Mouse (Mus musculus) E14TG2a.4 (cell line): ENCODE measurements around the gene Jak2.

ENCODE experiments used
- H3K27me3 ChIP-seq: 2 replicates; pipeline ENCODE4 v1.6.1; 2014; ENCODE audit warnings: low read length, control low read depth; ENCODE audit not compliant: insufficient read depth
- H3K36me3 ChIP-seq: 2 replicates; pipeline ENCODE4 v1.6.1; 2014; ENCODE audit warnings: low read length, control low read depth; ENCODE audit not compliant: insufficient read depth
- H3K4me1 ChIP-seq: replicated peaks from 2 replicates; pipeline ENCODE4 v1.6.1; 2014; ENCODE audit warnings: low read depth, low read length, control low read depth
- H3K4me3 ChIP-seq: replicated peaks from 2 replicates; pipeline ENCODE4 v1.5.1; 2014; ENCODE audit warnings: mild to moderate bottlenecking, low read length
- H3K9me3 ChIP-seq: 2 replicates; pipeline ENCODE4 v1.6.1; 2014; ENCODE audit warnings: low read length, control low read depth
- CTCF ChIP-seq: conservative IDR thresholded peaks from 2 replicates; pipeline ENCODE4 v1.5.1; 2014; ENCODE audit warnings: low read length
- NANOG ChIP-seq: IDR thresholded peaks from 2 replicates; pipeline ENCODE4 v1.6.1; 2014; ENCODE audit warnings: borderline replicate concordance, low read length, mixed read lengths
- POU5F1 ChIP-seq: IDR thresholded peaks from 2 replicates; pipeline ENCODE4 v1.6.1; 2014; ENCODE audit warnings: low read length, borderline replicate concordance

The Jak2 gene

DNA sequence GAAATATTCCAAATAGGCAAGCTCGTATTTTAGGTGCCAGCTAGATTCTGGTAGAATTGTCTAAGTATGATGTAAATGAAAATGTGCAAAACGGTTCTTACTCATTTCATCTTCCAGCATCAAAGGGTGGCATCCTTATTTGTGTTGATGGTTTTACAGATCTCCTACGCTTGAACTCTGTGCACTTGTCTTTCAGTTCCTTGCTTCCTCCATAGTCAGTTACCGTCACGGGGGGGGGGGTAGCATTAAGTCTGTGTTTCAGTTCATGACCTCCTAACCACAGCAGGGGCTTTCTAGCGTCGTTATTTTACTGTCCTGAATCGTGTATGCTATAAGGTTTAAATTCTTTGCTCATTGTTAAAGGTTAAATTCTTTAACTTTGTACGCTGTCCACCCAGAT, 10.0 kb downstream of the Jak2 start:
- Histone ChIP-seq H3K27me3 (no peaks in the 10 kb centered on the region), H3K9me3 (no peaks in the 10 kb centered on the region), H3K4me3 (no peak overlapping the region), H3K36me3 (no peaks in the 10 kb centered on the region), H3K4me1 (peaks cover 13% of the 10 kb centered on the region)
- TF ChIP-seq NANOG = no peak
- TF ChIP-seq CTCF = no peak
- no peak for TF ChIP-seq POU5F1

GRCm38 (mm10) chr19:29263492-29263891, 11.9 kb downstream of the Jak2 start:
- peaks cover 23% of the 10 kb centered on the region for H3K4me1 ChIP-seq
- no peaks in the 10 kb centered on the region for H3K9me3 ChIP-seq
- TF ChIP-seq POU5F1 = no peak
- TF ChIP-seq NANOG = no peak
- TF ChIP-seq CTCF = no peak
- no peak overlapping the region for H3K4me3 ChIP-seq
- no peaks in the 10 kb centered on the region for H3K36me3 ChIP-seq
- no peaks in the 10 kb centered on the region for H3K27me3 ChIP-seq

GRCm38 (mm10) chr19:29265538-29265937, 13.9 kb downstream of the Jak2 start:
- Histone ChIP-seq H3K27me3 (no peaks in the 10 kb centered on the region), H3K9me3 (no peaks in the 10 kb centered on the region), H3K4me1 (peaks cover 29% of the 10 kb centered on the region), H3K36me3 (no peaks in the 10 kb centered on the region), H3K4me3 (no peak overlapping the region)
- TF ChIP-seq CTCF (no peak), POU5F1 (no peak), NANOG (no peak)

- Histone ChIP-seq H3K9me3 (no peaks in the 10 kb centered on the region), H3K4me1 (peaks cover 43% of the 10 kb centered on the region), H3K4me3 (no peak overlapping the region), H3K36me3 (no peaks in the 10 kb centered on the region), H3K27me3 (no peaks in the 10 kb centered on the region)
- no peak for TF ChIP-seq CTCF
- no peak for TF ChIP-seq NANOG
- TF ChIP-seq POU5F1 = no peak
Measured at GRCm38 (mm10) chr19:29267075-29267868, 15.6 kb downstream of the Jak2 start.

DNA sequence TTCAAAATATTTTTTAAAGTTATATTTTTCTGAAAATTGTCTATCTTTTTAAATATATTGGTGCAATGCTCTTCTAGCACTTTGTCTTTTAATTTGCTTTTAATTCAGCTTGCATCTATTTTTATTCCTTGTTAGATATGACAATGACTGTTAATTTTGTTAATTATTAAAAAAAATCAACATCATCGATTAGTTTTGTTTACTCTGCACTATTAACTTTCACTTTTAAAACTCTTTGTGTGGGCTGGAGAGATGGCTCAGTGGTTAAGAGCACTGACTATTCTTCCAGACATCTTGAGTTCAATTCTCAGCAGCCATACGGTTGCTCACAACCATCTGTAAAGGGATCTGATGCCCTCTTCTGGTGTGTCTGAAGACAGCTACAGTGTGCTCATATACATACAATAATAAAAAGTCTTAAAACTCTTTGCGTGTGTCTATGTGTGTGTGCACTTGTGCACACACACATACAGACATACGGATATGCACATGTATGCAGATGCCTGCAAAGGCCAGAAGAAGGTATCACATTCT, 17.2 kb downstream of the Jak2 start:
- TF ChIP-seq CTCF = no peak
- no peak for TF ChIP-seq POU5F1
- no peak for TF ChIP-seq NANOG
- Histone ChIP-seq H3K4me3 (no peak overlapping the region), H3K9me3 (no peaks in the 10 kb centered on the region), H3K36me3 (no peaks in the 10 kb centered on the region), H3K4me1 (peaks cover 45% of the 10 kb centered on the region), H3K27me3 (no peaks in the 10 kb centered on the region)

- no peak for TF ChIP-seq POU5F1
- no peak for TF ChIP-seq NANOG
- no peak for TF ChIP-seq CTCF
- peaks cover 44% of the 10 kb centered on the region for H3K4me1 ChIP-seq
- no peaks in the 10 kb centered on the region for H3K27me3 ChIP-seq
- no peaks in the 10 kb centered on the region for H3K36me3 ChIP-seq
- no peak overlapping the region for H3K4me3 ChIP-seq
- H3K9me3 ChIP-seq = no peaks in the 10 kb centered on the region
Measured at GRCm38 (mm10) chr19:29270226-29270625, 18.6 kb downstream of the Jak2 start.

GRCm38 (mm10) chr19:29271147-29271578, 19.5 kb downstream of the Jak2 start:
- Histone ChIP-seq H3K4me1 (peaks cover 34% of the 10 kb centered on the region), H3K27me3 (no peaks in the 10 kb centered on the region), H3K9me3 (no peaks in the 10 kb centered on the region), H3K36me3 (no peaks in the 10 kb centered on the region), H3K4me3 (no peak overlapping the region)
- TF ChIP-seq CTCF = no peak
- no peak for TF ChIP-seq NANOG
- TF ChIP-seq POU5F1 = no peak

- no peak overlapping the region for H3K4me3 ChIP-seq
- H3K36me3 ChIP-seq = no peaks in the 10 kb centered on the region
- H3K4me1 ChIP-seq = peaks cover 30% of the 10 kb centered on the region
- H3K9me3 ChIP-seq = no peaks in the 10 kb centered on the region
- H3K27me3 ChIP-seq = no peaks in the 10 kb centered on the region
- TF ChIP-seq POU5F1 (no peak), CTCF (no peak), NANOG (no peak)
Measured at GRCm38 (mm10) chr19:29272011-29272809, 20.6 kb downstream of the Jak2 start.
